Mouse (Mus musculus) lung, embryonic 16.5 days (tissue): ENCODE results near the gene Dclre1b. TPM values are rescaled to one million over a fixed set of nuclear protein-coding genes. Genes with fewer than 3 reads are reported as not detected.

Source experiments
- ATAC-seq: fragments of 200-750 bp; cut with Nextera tagmentation; 2 replicates; pipeline ENCODE4 v1.8.0; 2017; ENCODE audit warnings: low read depth, mild to moderate bottlenecking, moderate library complexity
- H3K27ac ChIP-seq: fragments of 300-500 bp; sonication (generic); 2 replicates; pipeline ENCODE4 v1.5.1; 2014; ENCODE audit warnings: mild to moderate bottlenecking, control low read depth, low read length
- H3K27me3 ChIP-seq: fragments of 300-500 bp; sonication (generic); 2 replicates; pipeline ENCODE4 v1.6.1; 2014; ENCODE audit warnings: low read depth, low read length, mixed read lengths; ENCODE audit not compliant: control insufficient read depth, insufficient read depth
- H3K36me3 ChIP-seq: fragments of 300-500 bp; sonication (generic); 2 replicates; pipeline ENCODE4 v1.6.1; 2014; ENCODE audit warnings: low read length; ENCODE audit not compliant: control insufficient read depth, insufficient read depth
- H3K4me1 ChIP-seq: fragments of 300-500 bp; sonication (generic); replicated peaks from 2 replicates; pipeline ENCODE4 v1.6.1; 2014; ENCODE audit warnings: low read length, mixed read lengths; ENCODE audit not compliant: control insufficient read depth, insufficient read depth
- H3K4me2 ChIP-seq: fragments of 300-500 bp; sonication (generic); 2 replicates; pipeline ENCODE4 v1.6.1; 2014; ENCODE audit warnings: low read depth, low read length, control low read depth
- H3K4me3 ChIP-seq: fragments of 300-500 bp; sonication (generic); 2 replicates; pipeline ENCODE4 v1.5.1; 2014; ENCODE audit warnings: mild to moderate bottlenecking, low read length, control low read depth
- H3K9ac ChIP-seq: fragments of 300-500 bp; sonication (generic); 2 replicates; pipeline ENCODE4 v1.6.1; 2014; ENCODE audit warnings: low read length, control low read depth
- H3K9me3 ChIP-seq: fragments of 300-500 bp; sonication (generic); 2 replicates; pipeline ENCODE4 v1.6.1; 2016; ENCODE audit warnings: low read length; ENCODE audit not compliant: control insufficient read depth
- WGBS: fragments of 180-500 bp; shearing (Covaris S2); extraction: QIAGEN DNeasy Blood & Tissue Kit; methylation state at CpG from one replicate; pipeline ENCODE4 v1.1.7; 2014; 5-methylcytosine and 5-hydroxymethylcytosine counted together
- polyA plus RNA-seq: library from polyadenylated mRNA; unstranded; fragments of >200 nt; fragmentation: Nextera tagmentation; extraction: Ambion mirVana; gene quantifications from 2 replicates; pipeline ENCODE4 v1.2.1, GENCODE M21; 2015

The Dclre1b gene
- polyA plus RNA-seq, 1 experiment from 2014 or later: 23.4 TPM

DNA sequence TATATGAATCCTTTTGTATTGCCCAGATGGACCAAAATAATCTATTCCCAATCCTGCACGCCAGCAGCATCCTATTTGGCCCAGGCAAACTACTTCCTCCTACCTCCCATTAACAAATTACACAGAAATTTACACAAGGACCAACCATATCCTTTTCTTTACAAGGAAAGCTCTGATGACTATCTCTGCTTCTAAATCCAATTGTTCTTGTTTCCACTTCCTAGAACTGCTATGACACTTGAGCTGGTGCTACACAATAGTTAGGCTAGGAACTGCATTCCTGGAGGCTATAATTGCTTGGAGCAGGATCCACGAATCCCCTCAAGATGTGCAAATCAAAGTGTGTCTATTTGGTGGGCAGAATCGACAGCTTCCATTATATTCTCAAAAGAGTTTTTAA is 42.5 kb downstream of the Dclre1b start:
- 66% methylated on average over 3 of the region's 3 CpGs for WGBS

DNA sequence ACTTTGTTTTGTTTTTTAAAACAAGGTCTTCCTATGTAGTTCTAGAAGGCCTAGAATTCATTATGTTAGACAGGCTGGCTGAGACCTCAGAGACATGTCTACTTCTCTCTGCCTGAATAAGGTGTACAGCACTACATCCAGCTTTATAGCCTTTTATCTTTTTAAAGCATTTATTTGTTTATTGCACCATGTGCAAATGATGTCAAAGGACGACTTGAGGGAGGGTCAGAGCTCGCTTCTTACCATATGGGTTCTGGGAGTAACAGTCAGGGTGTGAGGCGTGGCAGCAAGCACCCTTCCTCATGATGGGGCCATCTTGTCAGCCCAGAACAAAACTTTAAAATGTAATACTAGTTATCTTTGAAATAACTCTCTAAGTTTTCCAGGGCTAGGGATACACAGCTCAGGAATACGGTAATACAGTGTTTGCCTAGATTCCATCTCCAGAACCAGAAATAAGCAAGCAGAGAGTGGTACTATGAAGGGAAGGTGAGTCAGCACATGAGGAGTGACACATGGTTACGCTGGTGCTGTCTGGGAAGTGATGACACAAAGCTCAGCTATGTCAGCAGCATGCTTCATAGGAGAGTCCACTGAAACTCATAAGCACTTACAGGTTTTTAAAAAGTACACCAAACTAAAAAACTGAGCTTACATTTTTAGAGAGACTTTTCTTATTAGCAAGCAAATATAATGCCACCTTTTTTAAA is 49.8 kb downstream of the Dclre1b start:
- Histone ChIP-seq H3K27me3 (no peaks in the 10 kb centered on the region), H3K4me3 (no peak overlapping the region), H3K9ac (no peak overlapping the region), H3K36me3 (peaks cover 33% of the 10 kb centered on the region), H3K4me1 (no peaks in the 10 kb centered on the region), H3K27ac (no peak overlapping the region), H3K4me2 (no peak overlapping the region), H3K9me3 (no peaks in the 10 kb centered on the region)
- 82% methylated on average over 5 of the region's 5 CpGs for WGBS
- ATAC-seq: no peak

More for the DNA sequence above, 42.5 kb downstream of the Dclre1b start:
- H3K9me3 ChIP-seq: no peaks in the 10 kb centered on the region
- H3K9ac ChIP-seq: no peak overlapping the region
- no peak for ATAC-seq
- no peaks in the 10 kb centered on the region for H3K27me3 ChIP-seq
- no peak overlapping the region for H3K4me3 ChIP-seq
- peaks cover 12% of the 10 kb centered on the region for H3K4me1 ChIP-seq
- H3K27ac ChIP-seq: no peak overlapping the region
- H3K4me2 ChIP-seq: no peak overlapping the region
- H3K36me3 ChIP-seq: peaks cover 13% of the 10 kb centered on the region; the same call in 1 of the 2 replicates

DNA sequence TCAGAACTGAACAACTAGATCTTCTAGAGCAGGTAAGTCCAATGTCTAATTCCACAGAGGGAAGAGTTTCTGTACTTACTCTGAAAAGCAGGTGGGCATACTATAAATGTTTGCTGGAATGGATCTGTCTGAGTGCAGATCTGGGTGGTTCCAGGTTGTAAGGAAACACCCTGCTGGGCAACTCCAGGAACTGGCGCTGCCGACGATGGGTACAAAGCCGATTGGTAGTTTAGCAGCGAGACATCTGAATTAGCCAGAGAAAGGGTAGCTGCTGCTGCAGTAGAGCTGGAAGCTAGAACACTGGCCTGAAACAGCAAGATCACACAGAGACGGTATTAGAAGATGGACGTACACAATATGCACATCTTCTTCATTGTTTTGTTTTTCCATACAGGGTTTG is 50.8 kb downstream of the Dclre1b start:
- 89% methylated on average over 7 of the region's 7 CpGs for WGBS
- Histone ChIP-seq H3K36me3 (peaks cover 35% of the 10 kb centered on the region), H3K4me3 (no peak overlapping the region), H3K4me2 (no peak overlapping the region), H3K9me3 (no peaks in the 10 kb centered on the region), H3K9ac (no peak overlapping the region), H3K4me1 (no peaks in the 10 kb centered on the region), H3K27ac (no peak overlapping the region), H3K27me3 (no peaks in the 10 kb centered on the region)
- ATAC-seq: no peak

DNA sequence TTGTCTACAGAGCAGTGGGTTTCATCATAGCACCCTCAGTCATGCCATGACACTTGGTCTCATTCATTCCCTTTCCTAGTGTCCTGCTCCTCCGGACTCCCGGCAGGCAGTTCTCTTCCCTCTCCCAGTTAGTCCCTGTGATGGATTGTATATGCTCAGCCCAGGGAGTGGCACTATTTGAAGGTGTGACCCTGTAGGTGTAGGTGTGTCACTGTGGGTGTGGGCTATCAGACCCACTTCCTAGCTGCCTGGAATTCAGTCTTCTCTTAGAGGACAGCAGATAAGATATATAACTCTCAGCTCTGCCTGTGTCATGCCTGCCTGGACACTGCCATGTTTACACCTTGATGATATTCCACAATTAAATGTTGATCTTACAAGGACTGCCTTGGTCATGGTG is 52.3 kb downstream of the Dclre1b start:
- no peak overlapping the region for H3K4me3 ChIP-seq
- H3K27me3 ChIP-seq: no peaks in the 10 kb centered on the region
- 83% methylated on average over 2 of the region's 2 CpGs for WGBS
- no peak for ATAC-seq
- H3K36me3 ChIP-seq: peaks cover 39% of the 10 kb centered on the region
- no peaks in the 10 kb centered on the region for H3K4me1 ChIP-seq
- H3K9me3 ChIP-seq: no peaks in the 10 kb centered on the region
- no peak overlapping the region for H3K9ac ChIP-seq
- no peak overlapping the region for H3K27ac ChIP-seq
- no peak overlapping the region for H3K4me2 ChIP-seq

DNA sequence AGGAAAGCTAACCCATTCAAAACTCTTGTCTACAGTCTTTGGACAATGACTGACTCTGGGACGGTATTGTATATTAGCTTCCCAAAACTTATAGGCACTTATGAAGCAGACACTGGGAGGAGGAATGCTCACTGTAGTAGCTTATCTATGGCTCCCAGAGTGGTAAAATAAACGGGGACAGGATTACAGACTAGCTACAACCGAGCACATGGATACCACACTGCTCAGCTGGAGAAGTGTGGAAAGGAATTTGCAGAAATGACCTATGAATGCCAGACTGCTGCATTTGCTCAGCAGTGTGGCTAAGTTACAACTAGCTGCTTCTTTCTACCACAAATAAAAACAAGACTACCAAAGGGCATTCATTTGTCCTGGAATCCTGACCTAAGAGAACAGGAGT is 53.9 kb downstream of the Dclre1b start:
- H3K4me3 ChIP-seq: no peak overlapping the region
- no peaks in the 10 kb centered on the region for H3K27me3 ChIP-seq
- no peak overlapping the region for H3K27ac ChIP-seq
- no peak for ATAC-seq
- no peak overlapping the region for H3K9ac ChIP-seq
- H3K4me1 ChIP-seq: no peaks in the 10 kb centered on the region
- no peaks in the 10 kb centered on the region for H3K9me3 ChIP-seq
- H3K4me2 ChIP-seq: no peak overlapping the region
- H3K36me3 ChIP-seq: peaks cover 36% of the 10 kb centered on the region
- 54% methylated on average over 3 of the region's 3 CpGs for WGBS

DNA sequence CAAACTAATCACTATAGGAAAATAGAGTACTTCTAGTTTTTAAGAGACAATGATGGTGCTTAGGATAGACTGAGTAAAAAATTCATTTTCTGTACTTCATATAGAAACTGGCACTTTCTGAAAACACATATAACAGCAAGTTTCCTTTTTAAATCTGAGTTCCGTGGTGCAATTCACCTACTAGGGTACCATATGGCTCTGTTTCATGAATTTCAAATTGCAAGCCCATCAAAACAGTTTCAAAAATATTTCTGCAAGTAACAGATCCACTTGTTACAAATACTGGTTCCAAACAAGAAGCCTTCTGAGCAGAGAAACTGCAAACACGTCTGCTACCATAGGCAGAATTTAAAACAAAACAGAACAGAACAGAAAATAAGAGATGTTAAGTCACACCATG is 57.7 kb downstream of the Dclre1b start:
- Histone ChIP-seq H3K27me3 (no peaks in the 10 kb centered on the region), H3K9me3 (no peaks in the 10 kb centered on the region), H3K4me2 (no peak overlapping the region), H3K36me3 (peaks cover 39% of the 10 kb centered on the region), H3K27ac (no peak overlapping the region), H3K4me3 (no peak overlapping the region), H3K4me1 (no peaks in the 10 kb centered on the region), H3K9ac (no peak overlapping the region)
- ATAC-seq: no peak
- WGBS: 77% methylated on average over 2 of the region's 2 CpGs

Other genes with a start within 250 kb of the Dclre1b start
- 0.41 and 0.48 TPM in 2 replicates for gene Syt6, start 234.2 kb downstream of the Dclre1b start, polyA plus RNA-seq
- 0.09 and 0.13 TPM in 2 replicates for gene Atg4a-ps, start 163.4 kb downstream of the Dclre1b start, polyA plus RNA-seq
- 83.8 and 84.9 TPM in 2 replicates for gene Olfml3, start 71.4 kb downstream of the Dclre1b start, polyA plus RNA-seq
- gene Gm10964, start 70.1 kb downstream of the Dclre1b start, polyA plus RNA-seq: not detected in 2 replicates
- gene Hipk1, start 17.9 kb downstream of the Dclre1b start, polyA plus RNA-seq: 12.2 and 12.3 TPM in 2 replicates
- 21.0 and 21.8 TPM in 2 replicates for gene Ap4b1, start 76 bp upstream of the Dclre1b start, polyA plus RNA-seq
- gene Gm43064, start 129 bp upstream of the Dclre1b start, polyA plus RNA-seq: 0.15 and 0.52 TPM in 2 replicates
- gene Bcl2l15, start 23.2 kb upstream of the Dclre1b start, polyA plus RNA-seq: 0.45 TPM in 1 of 2 replicates, not detected in the other
- gene Ptpn22, start 50.4 kb upstream of the Dclre1b start, polyA plus RNA-seq: 1.4 and 3.1 TPM in 2 replicates
- gene Rsbn1, start 104.7 kb upstream of the Dclre1b start, polyA plus RNA-seq: 7.7 and 8.9 TPM in 2 replicates
- 23.1 and 24.3 TPM in 2 replicates for gene Phtf1, start 158.7 kb upstream of the Dclre1b start, polyA plus RNA-seq